Mouse (Mus musculus): ENCODE data around the gene Asphd2. TPM values are rescaled to one million over a fixed set of nuclear protein-coding genes. Genes with fewer than 3 reads are reported as not detected.
A peak's percentile ranks its signal among the peaks of the same experiment; 100 is the strongest.

Asphd2 gene
- total and polyA plus RNA-seq, 3 experiments = 0.08 TPM; not detected in 2

DNA sequence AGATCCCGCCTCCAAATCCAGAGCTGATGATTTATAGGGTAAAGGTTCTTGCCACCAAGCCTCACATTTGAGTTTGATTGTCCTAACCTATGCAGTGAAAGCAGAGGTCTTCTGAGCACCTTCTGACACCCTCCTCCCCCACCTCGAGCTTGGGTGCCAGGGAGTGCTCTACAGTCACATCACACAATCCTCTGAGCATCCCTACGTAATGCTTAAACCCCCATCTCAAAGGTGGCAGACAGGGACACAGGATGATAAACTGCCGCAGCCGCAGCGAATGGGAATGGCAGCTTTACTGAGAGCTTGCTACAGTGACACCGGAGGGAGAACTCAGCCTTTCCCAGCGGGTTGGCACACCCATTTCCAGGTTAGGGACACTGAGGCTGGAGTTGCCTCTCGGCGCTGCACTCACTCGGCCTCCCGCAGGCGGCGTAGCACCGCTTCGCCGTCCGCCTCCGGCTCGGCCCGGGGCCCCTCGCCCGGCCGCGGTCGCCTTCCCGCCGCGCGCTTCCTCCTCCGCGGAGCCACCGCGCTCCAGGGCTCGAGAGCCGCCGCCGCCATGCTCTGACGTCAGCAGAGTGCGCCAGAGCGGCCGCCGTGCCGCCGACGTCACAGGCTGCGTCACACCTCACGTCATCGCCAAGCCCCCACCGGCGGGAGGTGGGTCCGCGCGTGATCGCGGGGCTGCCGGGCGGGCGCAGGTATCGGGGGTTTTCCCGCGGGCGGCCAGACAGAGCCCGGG is 52.0 kb downstream of the Asphd2 start, which contains the start of the genes Srrd and Hps4 (continued):
- TF ChIP-seq MYC (IDR thresholded peaks at IDR 0.05; ENCODE audit: low read depth, low read length) (no peak), CHD2 (IDR thresholded peaks at IDR 0.05; ENCODE audit: low read length) (no peak), MYB (IDR thresholded peaks at IDR 0.05; ENCODE audit: low read depth, low read length) (no peak), UBTF (IDR thresholded peaks at IDR 0.05; ENCODE audit: borderline replicate concordance, insufficient read depth, low read depth, low read length) (no peak), USF1 (IDR thresholded peaks at IDR 0.05; ENCODE audit: low read depth, low read length) (no peak), POLR2A (IDR thresholded peaks at IDR 0.05; ENCODE audit: control insufficient read depth in 1 of 2, insufficient read depth in 1 of 2, low read depth in 1 of 2, low read length in 2 of 2, poor library complexity in 1 of 2) (peak; percentile 69 to 82; a peak in 3 of 4 replicates), POLR2AphosphoS5 (IDR thresholded peaks at IDR 0.05; ENCODE audit: borderline replicate concordance, low read depth, low read length) (no peak), TAL1 (IDR thresholded peaks at IDR 0.05; ENCODE audit: low read length) (no peak), JUND (IDR thresholded peaks at IDR 0.05; ENCODE audit: low read depth, low read length) (no peak), MAZ (IDR thresholded peaks at IDR 0.05; ENCODE audit: low read depth, low read length) (peak; percentile 91), NELFE (IDR thresholded peaks at IDR 0.05; ENCODE audit: low read depth, low read length) (peak; percentile 75)

DNA sequence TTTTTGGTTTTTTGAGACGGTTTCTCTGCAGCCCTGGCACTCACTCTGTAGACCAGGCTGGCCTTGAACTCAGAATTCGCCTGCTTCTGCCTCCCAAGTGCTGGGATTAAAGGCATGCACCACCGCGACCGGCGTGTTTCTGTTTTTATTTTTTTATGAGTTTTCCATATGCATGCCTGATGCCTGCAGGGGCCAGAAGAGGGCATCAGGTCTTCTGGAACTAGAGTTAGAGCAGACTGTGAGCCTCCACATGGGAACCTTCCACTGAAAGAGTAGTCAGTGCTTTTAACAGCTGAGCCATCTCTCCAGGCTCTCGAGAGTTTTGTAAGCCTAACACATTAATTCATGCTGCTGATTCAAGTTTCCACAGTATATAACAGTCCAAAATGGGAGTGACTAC is 55.5 kb downstream of the Asphd2 start:
- H3K27ac ChIP-seq (ENCODE audit: control insufficient read depth, low read depth, low read length) = no peak overlapping the region
- H3K9me3 ChIP-seq (replicated peaks; ENCODE audit: insufficient read depth, low read length) = no peaks in the 10 kb centered on the region
- H3K36me3 ChIP-seq (ENCODE audit: control insufficient read depth in 1 of 2, insufficient read depth in 2 of 2, low read length in 2 of 2) = peaks cover 2 to 10% of the 10 kb centered on the region in 2 experiments
- TF ChIP-seq POLR2AphosphoS5 (IDR thresholded peaks at IDR 0.05; ENCODE audit: borderline replicate concordance, low read depth, low read length) (no peak), CHD2 (IDR thresholded peaks at IDR 0.05; ENCODE audit: low read length) (no peak), TCF12 (IDR thresholded peaks at IDR 0.05; ENCODE audit: low read depth, low read length) (no peak), ZMIZ1 (IDR thresholded peaks at IDR 0.05; ENCODE audit: low read depth, low read length) (no peak), ELF1 (IDR thresholded peaks at IDR 0.05; ENCODE audit: low read depth, low read length) (no peak), SMC3 (IDR thresholded peaks at IDR 0.05; ENCODE audit: low read depth, low read length) (no peak), MXI1 (IDR thresholded peaks at IDR 0.05; ENCODE audit: low read depth, low read length) (no peak), ZKSCAN1 (IDR thresholded peaks at IDR 0.05; ENCODE audit: low read depth, low read length) (no peak), RAD21 (IDR thresholded peaks at IDR 0.05; ENCODE audit: low read depth, low read length) (no peak), RCOR1 (IDR thresholded peaks at IDR 0.05; ENCODE audit: low read depth, low read length) (no peak)
- H3K27me3 ChIP-seq (ENCODE audit: control insufficient read depth in 1 of 2, insufficient read depth in 2 of 2, low read length in 2 of 2) = no peaks in the 10 kb centered on the region
- H3K9ac ChIP-seq (ENCODE audit: control insufficient read depth, low read depth, low read length, poor library complexity, severe bottlenecking) = no peak overlapping the region
- peaks cover 0 to 13% of the 10 kb centered on the region in 2 experiments; a peak in 3 of 4 replicates for H3K4me1 ChIP-seq (ENCODE audit: control insufficient read depth in 1 of 2, insufficient read depth in 2 of 2, low read length in 2 of 2)
- DNase-seq (ENCODE audit: low read depth, low spot score) = no peak
- no peak overlapping the region for H3K4me3 ChIP-seq (ENCODE audit: control insufficient read depth in 1 of 2, insufficient read depth in 1 of 2, low read depth in 2 of 2, low read length in 2 of 2)
- peaks cover 15% of the 10 kb centered on the region for H3K79me2 ChIP-seq (ENCODE audit: control insufficient read depth, insufficient read depth, low read length, poor library complexity)
